Mouse (Mus musculus) liver, embryonic 15.5 days (tissue): Measurements from ENCODE around the gene Hspb7. TPM values are rescaled to one million over a fixed set of nuclear protein-coding genes. Genes with fewer than 3 reads are reported as not detected.

ENCODE experiments used
- ATAC-seq: fragments of 200-750 bp; cut with Nextera tagmentation; 2 replicates; pipeline ENCODE4 v1.8.0; 2017; ENCODE audit warnings: moderate number of reproducible peaks, mild to moderate bottlenecking, moderate library complexity; ENCODE audit not compliant: insufficient read depth
- H3K27ac ChIP-seq: fragments of 300-500 bp; sonication (generic); replicated peaks from 2 replicates; pipeline ENCODE4 v1.5.1; 2015; ENCODE audit warnings: mild to moderate bottlenecking, inconsistent platforms
- H3K27me3 ChIP-seq: fragments of 300-500 bp; sonication (generic); 2 replicates; pipeline ENCODE4 v1.6.1; 2015; ENCODE audit warnings: mild to moderate bottlenecking, inconsistent platforms
- H3K36me3 ChIP-seq: fragments of 300-500 bp; sonication (generic); replicated peaks from 2 replicates; pipeline ENCODE4 v1.6.1; 2015; ENCODE audit warnings: moderate library complexity, mild to moderate bottlenecking, inconsistent platforms
- H3K4me1 ChIP-seq: fragments of 300-500 bp; sonication (generic); replicated peaks from 2 replicates; pipeline ENCODE4 v1.6.1; 2015; ENCODE audit warnings: inconsistent platforms
- H3K4me2 ChIP-seq: fragments of 300-500 bp; sonication (generic); 2 replicates; pipeline ENCODE4 v1.6.1; 2015; ENCODE audit warnings: moderate library complexity, mild to moderate bottlenecking, inconsistent platforms
- H3K4me3 ChIP-seq: fragments of 300-500 bp; sonication (generic); replicated peaks from 2 replicates; pipeline ENCODE4 v1.5.1; 2015; ENCODE audit warnings: mild to moderate bottlenecking, inconsistent platforms
- H3K9ac ChIP-seq: fragments of 300-500 bp; sonication (generic); 2 replicates; pipeline ENCODE4 v1.6.1; 2015; ENCODE audit warnings: moderate library complexity, mild to moderate bottlenecking, inconsistent platforms
- H3K9me3 ChIP-seq: fragments of 300-500 bp; sonication (generic); replicated peaks from 2 replicates; pipeline ENCODE4 v1.6.1; 2016; ENCODE audit warnings: inconsistent platforms
- WGBS: fragments of 180-500 bp; shearing (Covaris S2); methylation state at CpG from one replicate; pipeline ENCODE4 v1.1.7; 2015; ENCODE audit warnings: mixed read lengths; ENCODE audit not compliant: insufficient replicate concordance; 5-methylcytosine and 5-hydroxymethylcytosine counted together
- polyA plus RNA-seq: library from polyadenylated mRNA; unstranded; fragments of >200 nt; fragmentation: Nextera tagmentation; extraction: Ambion mirVana; gene quantifications from 2 replicates; pipeline ENCODE4 v1.2.1, GENCODE M21; 2015

The Hspb7 gene
- polyA plus RNA-seq, 1 experiment from 2014 or later = 0.47 TPM

- Histone ChIP-seq H3K9me3 (no peaks in the 10 kb centered on the region), H3K4me1 (peaks cover 18% of the 10 kb centered on the region), H3K27ac (no peak overlapping the region), H3K4me2 (no peak overlapping the region), H3K27me3 (peaks cover 33% of the 10 kb centered on the region), H3K36me3 (no peaks in the 10 kb centered on the region), H3K4me3 (no peak overlapping the region), H3K9ac (no peak overlapping the region)
- 37% methylated on average over 9 of the region's 9 CpGs for WGBS
- ATAC-seq = no peak
Observed at GRCm38 (mm10) chr4:141420886-141421285, 307 bp downstream of the Hspb7 start.

- Histone ChIP-seq H3K4me1 (peaks cover 20% of the 10 kb centered on the region), H3K27me3 (peaks cover 39% of the 10 kb centered on the region), H3K4me3 (no peak overlapping the region), H3K9ac (no peak overlapping the region), H3K36me3 (no peaks in the 10 kb centered on the region), H3K27ac (no peak overlapping the region), H3K4me2 (no peak overlapping the region), H3K9me3 (no peaks in the 10 kb centered on the region)
- WGBS = 56% methylated on average over 14 of the region's 14 CpGs
- ATAC-seq = no peak
Observed at GRCm38 (mm10) chr4:141421423-141421822, 844 bp downstream of the Hspb7 start.

GRCm38 (mm10) chr4:141422841-141423240 is 2.3 kb downstream of the Hspb7 start:
- Histone ChIP-seq H3K4me2 (no peak overlapping the region), H3K27me3 (peaks cover 51% of the 10 kb centered on the region), H3K9ac (no peak overlapping the region)

GRCm38 (mm10) chr4:141423288-141423687 is 2.7 kb downstream of the Hspb7 start:
- 65% methylated on average over 5 of the region's 5 CpGs for WGBS
- H3K9me3 ChIP-seq = no peaks in the 10 kb centered on the region
- no peak overlapping the region for H3K9ac ChIP-seq
- no peak for ATAC-seq
- no peaks in the 10 kb centered on the region for H3K36me3 ChIP-seq
- H3K27ac ChIP-seq = no peak overlapping the region
- H3K27me3 ChIP-seq = peaks cover 56% of the 10 kb centered on the region
- no peak overlapping the region for H3K4me2 ChIP-seq
- no peak overlapping the region for H3K4me3 ChIP-seq
- peaks cover 20% of the 10 kb centered on the region for H3K4me1 ChIP-seq

More at GRCm38 (mm10) chr4:141422841-141423240, 2.3 kb downstream of the Hspb7 start:
- Histone ChIP-seq H3K9me3 (no peaks in the 10 kb centered on the region), H3K27ac (no peak overlapping the region), H3K36me3 (no peaks in the 10 kb centered on the region), H3K4me1 (peaks cover 20% of the 10 kb centered on the region), H3K4me3 (no peak overlapping the region)
- WGBS = 58% methylated on average over 5 of the region's 5 CpGs
- no peak for ATAC-seq

- ATAC-seq = no peak
- Histone ChIP-seq H3K27ac (no peak overlapping the region), H3K9ac (no peak overlapping the region), H3K4me2 (no peak overlapping the region), H3K4me1 (peaks cover 20% of the 10 kb centered on the region), H3K27me3 (peaks cover 56% of the 10 kb centered on the region), H3K36me3 (no peaks in the 10 kb centered on the region), H3K4me3 (no peak overlapping the region), H3K9me3 (no peaks in the 10 kb centered on the region)
- 80% methylated on average over 13 of the region's 13 CpGs for WGBS
Observed at GRCm38 (mm10) chr4:141423691-141424431, 3.3 kb downstream of the Hspb7 start.

GRCm38 (mm10) chr4:141425484-141426479 is 5.2 kb downstream of the Hspb7 start:
- Histone ChIP-seq H3K27ac (no peak overlapping the region), H3K4me2 (peak overlapping the region; percentile 56), H3K4me1 (peaks cover 15% of the 10 kb centered on the region), H3K36me3 (no peaks in the 10 kb centered on the region), H3K9me3 (no peaks in the 10 kb centered on the region), H3K27me3 (peaks cover 44% of the 10 kb centered on the region), H3K9ac (no peak overlapping the region), H3K4me3 (0 out of 2 replicates have a peak overlapping the region, but pooled peaks have one; percentile 8)
- ATAC-seq = no peak
- WGBS = 5% methylated on average over 36 of the region's 36 CpGs

- H3K4me2 ChIP-seq = no peak overlapping the region
- no peak overlapping the region for H3K4me3 ChIP-seq
- WGBS = 62% methylated on average over 10 of the region's 10 CpGs
- no peaks in the 10 kb centered on the region for H3K9me3 ChIP-seq
- H3K27me3 ChIP-seq = peaks cover 42% of the 10 kb centered on the region
- no peak overlapping the region for H3K9ac ChIP-seq
- H3K36me3 ChIP-seq = no peaks in the 10 kb centered on the region
- no peak for ATAC-seq
- no peak overlapping the region for H3K27ac ChIP-seq
- H3K4me1 ChIP-seq = peaks cover 9% of the 10 kb centered on the region
Observed at GRCm38 (mm10) chr4:141426796-141427745, 6.5 kb downstream of the Hspb7 start.

GRCm38 (mm10) chr4:141427921-141428320 is 7.3 kb downstream of the Hspb7 start:
- Histone ChIP-seq H3K27me3 (peaks cover 42% of the 10 kb centered on the region), H3K9me3 (no peaks in the 10 kb centered on the region), H3K4me2 (no peak overlapping the region), H3K36me3 (no peaks in the 10 kb centered on the region), H3K27ac (no peak overlapping the region), H3K4me1 (peaks cover 9% of the 10 kb centered on the region), H3K4me3 (no peak overlapping the region), H3K9ac (no peak overlapping the region)
- no peak for ATAC-seq
- 77% methylated on average over 13 of the region's 13 CpGs for WGBS

- Histone ChIP-seq H3K36me3 (no peaks in the 10 kb centered on the region), H3K4me1 (peaks cover 9% of the 10 kb centered on the region), H3K4me3 (no peak overlapping the region), H3K27me3 (peaks cover 37% of the 10 kb centered on the region), H3K4me2 (no peak overlapping the region), H3K9ac (no peak overlapping the region), H3K27ac (no peak overlapping the region), H3K9me3 (no peaks in the 10 kb centered on the region)
- no peak for ATAC-seq
- 59% methylated on average over 6 of the region's 6 CpGs for WGBS
Observed at GRCm38 (mm10) chr4:141429381-141429780, 8.8 kb downstream of the Hspb7 start.

GRCm38 (mm10) chr4:141429847-141430246 is 9.3 kb downstream of the Hspb7 start:
- H3K4me2 ChIP-seq = no peak overlapping the region
- H3K27me3 ChIP-seq = peaks cover 33% of the 10 kb centered on the region
- H3K27ac ChIP-seq = no peak overlapping the region
- H3K4me1 ChIP-seq = peaks cover 9% of the 10 kb centered on the region
- no peak overlapping the region for H3K4me3 ChIP-seq
- no peak overlapping the region for H3K9ac ChIP-seq
- WGBS = 42% methylated on average over 9 of the region's 9 CpGs
- H3K36me3 ChIP-seq = no peaks in the 10 kb centered on the region
- ATAC-seq = no peak
- H3K9me3 ChIP-seq = no peaks in the 10 kb centered on the region
